Mouse (Mus musculus) thymus, adult 2 months (tissue): ENCODE measurements at regions not wholly inside any gene's neighbourhood (a gene's known extent, or its start where the extent isn't known, plus 50 kb on each side); places are given as distances from the start of the nearest gene placed in this dataset.

Experiments used
- CTCF ChIP-seq: fragments of 200-500 bp; IDR thresholded peaks from 2 replicates; pipeline ENCODE4 v1.5.1; 2012; ENCODE audit warnings: mild to moderate bottlenecking, control low read depth, low read length, moderate library complexity, borderline replicate concordance; ENCODE audit not compliant: control insufficient read depth, poor library complexity, insufficient read depth; ENCODE audit errors: extremely low read depth
- POLR2A ChIP-seq: fragments of 200-500 bp; IDR thresholded peaks from 2 replicates; pipeline ENCODE4 v1.6.1; 2012; ENCODE audit warnings: mild to moderate bottlenecking, low read length, control low read depth, moderate library complexity; ENCODE audit not compliant: control insufficient read depth, poor library complexity, insufficient read depth; ENCODE audit errors: extremely low read depth

- TF ChIP-seq POLR2A (no peak), CTCF (no peak)
Observed at GRCm38 (mm10) chr10:17326724-17327123, 396.3 kb upstream of the Cited2 start.
